Mouse (Mus musculus) G1E (cell line): ENCODE data around the gene Scmh1.

ENCODE experiments used
- CTCF ChIP-seq: IDR thresholded peaks from 2 replicates; pipeline ENCODE4 v1.5.1; 2012; ENCODE audit warnings: low read depth, low read length, inconsistent platforms, mixed read lengths
- GATA1 ChIP-seq: IDR thresholded peaks from 2 replicates; pipeline ENCODE4 v1.6.1; 2012; ENCODE audit warnings: borderline replicate concordance, low read length, inconsistent platforms, mixed read lengths
- TAL1 ChIP-seq: conservative IDR thresholded peaks from 2 replicates; pipeline ENCODE4 v1.6.1; 2012; ENCODE audit warnings: low read depth, low read length, inconsistent platforms, mixed read lengths

DNA sequence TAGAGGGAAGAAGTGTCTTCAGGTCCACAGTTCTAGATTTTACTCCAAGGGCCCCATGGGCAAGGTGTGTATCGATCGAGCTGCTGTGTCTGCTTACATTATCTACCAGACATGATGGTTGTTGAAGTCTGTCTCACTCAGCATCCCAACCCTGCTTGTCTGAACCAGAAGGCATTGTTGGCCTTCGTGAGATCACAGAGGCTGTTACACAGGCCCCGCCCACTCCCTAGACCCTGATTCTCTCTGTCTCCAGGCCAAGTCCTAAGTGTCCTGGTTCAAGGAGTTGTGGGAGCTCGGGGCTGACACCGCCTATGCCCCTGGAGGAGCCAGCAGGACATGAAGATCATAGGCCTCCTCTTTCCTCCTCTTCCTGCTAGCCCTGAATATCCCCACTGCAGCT is 126.9 kb downstream of the Scmh1 start, which contains the start of gene Slfnl1:
- TF ChIP-seq CTCF (no peak), GATA1 (no peak), TAL1 (no peak)
